Mouse (Mus musculus): Measurements from ENCODE around the gene Asb12.

GRCm38 (mm10) chrX:95437236-95437635 lies 120.6 kb downstream of the Asb12 start:
- no peak for TF ChIP-seq CTCF (IDR thresholded peaks at IDR 0.05; ENCODE audit: control insufficient read depth, insufficient read depth, insufficient read length)
- no peak for TF ChIP-seq MAX (IDR thresholded peaks at IDR 0.05)
- TF ChIP-seq USF1 (IDR thresholded peaks at IDR 0.05; ENCODE audit: low read depth), result no peak
- TF ChIP-seq CEBPB (IDR thresholded peaks at IDR 0.05; ENCODE audit: low read depth), result no peak
- no peak for TF ChIP-seq FOSL1 (IDR thresholded peaks at IDR 0.05; ENCODE audit: insufficient read depth, low read length, poor library complexity, severe bottlenecking)
- no peak for TF ChIP-seq MYOG (IDR thresholded peaks at IDR 0.05; ENCODE audit: control insufficient read depth, extremely low read depth, insufficient read length)
- TF ChIP-seq MYOD1 (IDR thresholded peaks at IDR 0.05; ENCODE audit: control insufficient read depth, insufficient read length, low read depth), result no peak

Data from C2C12 (cell line).